Mouse (Mus musculus): ENCODE data around the gene Aff3.

Aff3 gene

GRCm38 (mm10) chr1:38130715-38131483, 533.9 kb downstream of the Aff3 start:
- no peak for DNase-seq

GRCm38 (mm10) chr1:38129501-38130267, 535.1 kb downstream of the Aff3 start, which contains the start of gene Rev1:
TSS of gene Rev1 (minus strand) at chr1:38129801.
- DNase-seq, result peak; percentile 93

- peak; percentile 50 for DNase-seq
These were observed 535.8 kb downstream of the Aff3 start for GRCm38 (mm10) chr1:38128919-38129436.

All from thymus, postnatal 25 days (tissue).